Mouse (Mus musculus) small intestine, adult 2 months (tissue): ENCODE results near the gene Hist1h2ad. TPM values are rescaled to one million over a fixed set of nuclear protein-coding genes. Genes with fewer than 3 reads are reported as not detected.
"Not testable (repeated sequence)": the region's sequence is repeated elsewhere in the genome, so short reads cannot be mapped to it uniquely, and the experiment has no call there.

Experiments
- H3K27ac ChIP-seq: fragments of 200-500 bp; 2 replicates; pipeline ENCODE4 v1.5.1; 2012; ENCODE audit warnings: low read depth, low read length, control low read depth, inconsistent platforms; ENCODE audit not compliant: insufficient read depth
- H3K27me3 ChIP-seq: fragments of 200-500 bp; 2 replicates; pipeline ENCODE4 v1.6.1; 2012; ENCODE audit warnings: mild to moderate bottlenecking, moderate library complexity, low read length, inconsistent platforms; ENCODE audit not compliant: control insufficient read depth, insufficient read depth
- H3K36me3 ChIP-seq: fragments of 200-500 bp; 2 replicates; pipeline ENCODE4 v1.6.1; 2012; ENCODE audit warnings: mild to moderate bottlenecking, low read length, control low read depth, inconsistent platforms; ENCODE audit not compliant: control insufficient read depth, insufficient read depth
- H3K4me1 ChIP-seq: fragments of 200-500 bp; 2 replicates; pipeline ENCODE4 v1.6.1; 2012; ENCODE audit warnings: low read length, inconsistent platforms, mixed read lengths; ENCODE audit not compliant: control insufficient read depth, insufficient read depth, insufficient read length
- H3K4me3 ChIP-seq: fragments of 200-500 bp; 2 replicates; pipeline ENCODE4 v1.5.1; 2012; ENCODE audit warnings: low read depth, mild to moderate bottlenecking, control low read depth, inconsistent platforms, low read length, moderate library complexity
- CTCF ChIP-seq: fragments of 200-500 bp; IDR thresholded peaks from 2 replicates; pipeline ENCODE4 v1.5.1; 2012; ENCODE audit warnings: low read depth, mild to moderate bottlenecking, control low read depth, inconsistent platforms, low read length, moderate library complexity, mixed read lengths; ENCODE audit not compliant: insufficient replicate concordance, insufficient read length; ENCODE audit errors: extremely low read depth
- POLR2A ChIP-seq: fragments of 200-500 bp; IDR thresholded peaks from 2 replicates; pipeline ENCODE4 v1.6.1; 2012; ENCODE audit warnings: low read depth, mild to moderate bottlenecking, control low read depth, inconsistent platforms, low read length, moderate library complexity
- WGBS: fragments of 180-500 bp; shearing (Covaris S2); methylation state at CpG from one replicate; pipeline ENCODE4 v1.1.7; 2018; 5-methylcytosine and 5-hydroxymethylcytosine counted together
- polyA plus RNA-seq: library from polyadenylated mRNA; depleted of rRNA; stranded (reverse); fragments of >200 nt; gene quantifications from 2 replicates; pipeline ENCODE4 v1.2.3, GENCODE M21; 2012

Hist1h2ad gene
- polyA plus RNA-seq, 1 experiment: 21.3 TPM

DNA sequence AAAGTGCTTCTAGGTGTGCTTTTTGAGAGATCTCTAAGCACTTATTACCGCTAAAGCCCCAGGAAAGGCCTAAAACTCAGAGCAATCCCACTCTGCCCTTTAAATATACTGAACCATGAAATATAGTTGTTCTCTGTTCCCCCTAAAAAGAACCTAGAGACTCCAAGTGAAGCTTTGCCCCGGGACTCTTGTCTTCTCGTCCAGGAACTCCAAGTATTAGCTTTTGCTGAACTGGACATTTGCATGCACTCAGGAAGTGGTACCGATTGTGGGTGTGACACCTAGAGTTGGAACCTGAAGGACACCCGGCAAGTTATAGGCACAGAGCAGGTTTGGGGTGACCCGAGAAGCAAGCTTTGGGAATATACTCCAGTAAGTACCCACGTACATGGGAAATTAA is 17.0 kb downstream of the Hist1h2ad start:
- Histone ChIP-seq H3K27ac (no peak overlapping the region), H3K27me3 (no peaks in the 10 kb centered on the region), H3K36me3 (no peaks in the 10 kb centered on the region), H3K4me1 (peaks cover 9% of the 10 kb centered on the region; the same call in 1 of the 2 replicates), H3K4me3 (no peak overlapping the region)
- TF ChIP-seq POLR2A (no peak), CTCF (no peak)
- WGBS: 88% methylated on average over 7 of the region's 7 CpGs

DNA sequence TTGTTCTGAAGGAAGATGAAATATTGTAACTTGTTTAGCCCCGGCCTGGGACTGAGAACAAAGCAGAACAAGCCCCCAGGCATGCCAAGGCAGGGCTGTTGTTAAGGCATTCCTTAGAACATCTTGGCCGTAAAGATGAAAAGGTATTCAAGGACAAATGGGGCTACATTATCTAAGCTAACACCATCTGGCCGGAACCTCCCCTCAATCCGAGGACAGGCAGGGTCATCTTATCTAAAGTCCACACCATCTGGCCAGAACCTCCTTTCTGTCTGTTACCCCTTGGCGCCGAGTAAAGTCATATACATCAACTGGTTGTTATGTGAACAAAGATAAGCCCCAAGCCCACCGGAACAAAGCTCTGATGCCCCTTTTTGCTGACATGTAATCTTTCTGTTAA is 17.7 kb downstream of the Hist1h2ad start:
- H3K36me3 ChIP-seq, H3K4me1 ChIP-seq, H3K27ac ChIP-seq, H3K27me3 ChIP-seq, H3K4me3 ChIP-seq: not testable (repeated sequence)
- 78% methylated on average over 7 of the region's 7 CpGs for WGBS

DNA sequence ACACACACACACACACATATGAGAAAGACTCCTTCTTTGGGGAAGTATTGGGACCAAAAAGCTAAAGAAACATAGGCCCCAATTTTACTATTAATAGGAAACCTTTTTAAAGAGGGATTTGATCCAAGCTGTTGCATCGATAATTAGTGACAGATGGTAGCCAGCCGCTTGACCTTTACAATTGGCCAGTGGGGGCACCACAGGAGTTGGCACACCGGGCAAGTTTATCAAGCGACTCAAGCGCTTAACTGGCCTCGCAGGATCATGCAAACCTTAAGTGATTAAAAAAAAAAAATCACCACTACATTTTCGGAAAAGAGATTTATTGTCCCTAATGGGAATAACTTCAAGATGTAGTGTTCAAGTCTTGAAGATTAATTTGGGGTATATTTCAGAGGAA is 18.4 kb downstream of the Hist1h2ad start:
- no peak for TF ChIP-seq POLR2A
- TF ChIP-seq CTCF: no peak
- H3K4me3 ChIP-seq: no peak overlapping the region
- 0 out of 2 replicates have a peak overlapping the region, but pooled peaks have one; percentile 77 for H3K27ac ChIP-seq
- 42% methylated on average over 7 of the region's 7 CpGs for WGBS
- H3K4me1 ChIP-seq: peaks cover 10% of the 10 kb centered on the region; the same call in 1 of the 2 replicates
- no peaks in the 10 kb centered on the region for H3K27me3 ChIP-seq
- H3K36me3 ChIP-seq: no peaks in the 10 kb centered on the region

DNA sequence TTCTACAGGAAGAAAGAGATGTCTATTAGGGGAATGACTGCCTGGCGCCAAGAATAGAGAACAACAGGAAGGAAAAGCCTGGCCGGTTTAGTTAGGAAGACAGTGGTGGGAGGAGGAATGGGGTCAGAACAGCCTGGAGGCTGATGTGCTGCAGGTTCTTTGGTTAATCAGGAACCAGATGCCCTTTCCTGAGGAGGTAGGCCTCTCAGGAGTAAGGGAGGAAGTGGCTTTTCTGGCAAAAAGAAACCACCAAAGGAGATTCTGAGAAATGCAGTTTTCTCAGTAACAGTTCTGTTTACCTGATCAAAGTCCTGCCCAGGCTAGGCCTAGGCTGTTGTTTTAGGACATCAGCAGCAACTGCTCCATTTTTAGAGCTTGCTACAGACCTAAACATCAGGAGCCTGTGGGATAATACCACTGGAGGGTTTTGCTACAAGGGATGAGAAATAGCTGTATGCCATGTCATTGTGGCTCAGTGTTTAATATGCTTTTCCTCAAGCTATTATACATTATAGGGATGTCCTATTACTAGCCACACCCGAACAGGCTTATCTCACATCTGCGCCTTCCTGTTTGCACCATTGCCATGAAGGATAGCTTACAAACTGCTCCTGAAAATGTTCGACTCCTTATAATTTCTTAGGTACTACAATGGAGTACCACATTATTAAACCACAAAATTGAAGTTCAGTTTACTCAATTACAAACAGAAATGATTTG is 19.0 kb downstream of the Hist1h2ad start:
- Histone ChIP-seq H3K4me1 (peaks cover 10% of the 10 kb centered on the region; the same call in 1 of the 2 replicates), H3K4me3 (no peak overlapping the region), H3K36me3 (no peaks in the 10 kb centered on the region), H3K27ac (peak overlapping the region; percentile 77), H3K27me3 (no peaks in the 10 kb centered on the region)
- WGBS: 15% methylated on average over 5 of the region's 5 CpGs
- no peak for TF ChIP-seq POLR2A
- TF ChIP-seq CTCF: no peak

DNA sequence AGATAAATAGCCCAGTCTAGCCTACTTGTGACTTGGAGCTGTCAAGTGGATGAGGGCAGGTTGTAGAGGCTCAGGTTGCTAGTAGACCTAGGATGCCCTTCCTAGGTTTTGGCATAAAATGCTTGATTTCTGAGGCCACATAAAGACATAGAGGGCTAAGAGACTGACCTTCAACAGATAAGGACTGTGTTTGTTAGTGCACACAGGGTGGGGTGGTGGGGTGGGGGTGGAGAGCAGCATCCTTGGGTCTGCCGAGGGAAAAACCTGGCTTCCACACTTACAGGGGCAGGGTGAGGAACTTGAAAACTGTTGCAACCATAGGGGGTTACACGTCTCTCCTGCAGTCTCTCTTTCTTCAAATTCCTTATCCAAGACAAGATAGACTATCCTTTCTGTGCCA is 21.0 kb downstream of the Hist1h2ad start:
- WGBS: 29% methylated on average over 2 of the region's 2 CpGs
- H3K4me1 ChIP-seq: peaks cover 10% of the 10 kb centered on the region; the same call in 1 of the 2 replicates
- TF ChIP-seq POLR2A (no peak), CTCF (no peak)
- no peak overlapping the region for H3K4me3 ChIP-seq
- H3K36me3 ChIP-seq: no peaks in the 10 kb centered on the region
- H3K27me3 ChIP-seq: no peaks in the 10 kb centered on the region
- H3K27ac ChIP-seq: 0 out of 2 replicates have a peak overlapping the region, but pooled peaks have one; percentile 12

DNA sequence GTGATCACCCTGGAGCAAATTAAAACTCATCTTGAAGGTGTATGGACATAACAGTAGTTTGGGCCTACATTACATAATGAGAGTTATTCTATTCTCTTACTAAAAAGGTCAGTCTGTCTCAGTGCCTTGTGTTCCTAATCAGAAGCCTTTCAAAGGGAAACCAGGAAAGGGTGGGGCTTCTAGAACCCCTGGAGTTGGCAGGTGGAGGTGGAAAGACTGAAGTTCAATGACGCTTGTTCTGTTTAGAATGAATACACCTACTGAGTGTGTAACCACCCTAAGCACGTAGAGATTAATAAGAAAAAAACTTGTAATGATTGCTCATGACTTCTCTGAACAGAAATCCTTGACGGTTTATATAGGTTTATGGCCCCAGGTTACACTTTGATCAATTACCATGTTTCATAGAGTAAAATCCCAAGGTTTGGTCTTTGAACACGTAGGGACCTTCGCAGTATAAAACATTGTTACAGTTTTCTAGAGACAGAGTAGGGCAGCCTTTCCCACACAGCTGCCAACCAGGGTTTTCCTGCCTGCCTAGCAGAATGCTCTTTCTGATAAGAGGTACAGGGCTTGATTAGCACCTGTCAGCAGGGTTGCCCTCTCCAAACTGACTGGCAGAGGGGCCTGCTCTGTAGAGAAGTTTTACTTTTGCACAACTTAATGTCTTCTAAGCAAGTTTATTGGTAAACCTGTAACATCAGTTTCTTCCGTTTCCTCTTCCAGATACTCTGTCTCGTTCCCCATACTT is 21.6 kb downstream of the Hist1h2ad start:
- Histone ChIP-seq H3K27ac (peak overlapping the region; percentile 73), H3K4me3 (no peak overlapping the region), H3K27me3 (no peaks in the 10 kb centered on the region), H3K36me3 (no peaks in the 10 kb centered on the region), H3K4me1 (peaks cover 10% of the 10 kb centered on the region; the same call in 1 of the 2 replicates)
- no peak for TF ChIP-seq POLR2A
- no peak for TF ChIP-seq CTCF
- WGBS: 33% methylated on average over 7 of the region's 7 CpGs

DNA sequence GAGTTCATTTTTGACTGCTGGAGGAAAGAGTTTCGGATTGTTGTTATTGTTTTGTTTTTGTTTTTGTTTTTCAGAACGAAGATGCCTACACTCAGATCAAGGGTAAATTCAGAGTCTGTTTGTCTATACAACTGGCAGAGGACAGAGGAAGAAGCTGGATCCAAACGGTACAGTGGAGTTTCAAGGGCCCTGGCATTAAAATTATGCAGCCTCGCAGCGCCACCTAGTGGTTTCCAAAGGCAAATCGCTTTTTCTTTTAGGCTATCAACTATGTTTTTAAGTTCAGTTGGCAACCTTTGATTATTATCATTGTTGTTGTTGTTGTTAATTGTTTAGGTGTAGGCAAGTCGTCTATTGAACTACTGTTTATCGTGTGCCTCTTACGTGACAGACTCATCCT is 23.8 kb downstream of the Hist1h2ad start:
- 7% methylated on average over 9 of the region's 9 CpGs for WGBS
- Histone ChIP-seq H3K36me3 (no peaks in the 10 kb centered on the region), H3K4me1 (peaks cover 9% of the 10 kb centered on the region; the same call in 1 of the 2 replicates), H3K4me3 (no peak overlapping the region), H3K27me3 (no peaks in the 10 kb centered on the region), H3K27ac (no peak overlapping the region)
- TF ChIP-seq CTCF (peak; percentile 64; the same call in 1 of the 2 replicates), POLR2A (no peak)
